Mouse (Mus musculus) intestine, postnatal 0 days (tissue): ENCODE measurements around the gene Pcnx3. TPM values are rescaled to one million over a fixed set of nuclear protein-coding genes. Genes with fewer than 3 reads are reported as not detected.

Source experiments
- ATAC-seq: fragments of 200-750 bp; cut with Nextera tagmentation; 2 replicates; pipeline ENCODE4 v1.8.0; 2017; ENCODE audit warnings: mild to moderate bottlenecking, moderate TSS enrichment, moderate library complexity
- H3K27ac ChIP-seq: fragments of 300-500 bp; sonication (generic); 2 replicates; pipeline ENCODE4 v1.5.1; 2014; ENCODE audit warnings: mild to moderate bottlenecking, low read depth, low read length, moderate library complexity
- H3K27me3 ChIP-seq: fragments of 300-500 bp; sonication (generic); replicated peaks from 2 replicates; pipeline ENCODE4 v1.6.1; 2014; ENCODE audit warnings: low read length, mixed read lengths; ENCODE audit not compliant: control insufficient read depth, insufficient read depth
- H3K36me3 ChIP-seq: fragments of 300-500 bp; sonication (generic); 2 replicates; pipeline ENCODE4 v1.6.1; 2014; ENCODE audit warnings: mild to moderate bottlenecking, moderate library complexity; ENCODE audit not compliant: control insufficient read depth, insufficient read depth
- H3K4me1 ChIP-seq: fragments of 300-500 bp; sonication (generic); replicated peaks from 2 replicates; pipeline ENCODE4 v1.6.1; 2014; ENCODE audit warnings: antibody characterized with exemption, low read length, mixed read lengths; ENCODE audit not compliant: control insufficient read depth, insufficient read depth
- H3K4me2 ChIP-seq: fragments of 300-500 bp; sonication (generic); replicated peaks from 2 replicates; pipeline ENCODE4 v1.6.1; 2014; ENCODE audit warnings: low read depth, mild to moderate bottlenecking, moderate library complexity
- H3K4me3 ChIP-seq: fragments of 300-500 bp; sonication (generic); 2 replicates; pipeline ENCODE4 v1.5.1; 2014; ENCODE audit warnings: low read depth, low read length
- H3K9ac ChIP-seq: fragments of 300-500 bp; sonication (generic); 2 replicates; pipeline ENCODE4 v1.6.1; 2014; ENCODE audit warnings: mild to moderate bottlenecking, low read depth, low read length
- H3K9me3 ChIP-seq: fragments of 300-500 bp; sonication (generic); 2 replicates; pipeline ENCODE4 v1.6.1; 2016; ENCODE audit warnings: mixed run types; ENCODE audit not compliant: control insufficient read depth
- CTCF ChIP-seq: sonication (generic); IDR thresholded peaks from 2 replicates; pipeline ENCODE4 v1.5.1; 2016; ENCODE audit warnings: low read depth, mild to moderate bottlenecking, control low read depth, antibody characterized with exemption, moderate library complexity
- WGBS: fragments of 180-500 bp; shearing (Covaris S2); extraction: QIAGEN DNeasy Blood & Tissue Kit; methylation state at CpG from one replicate; pipeline ENCODE4 v1.1.7; 2014; 5-methylcytosine and 5-hydroxymethylcytosine counted together
- polyA plus RNA-seq: library from polyadenylated mRNA; unstranded; fragments of >200 nt; fragmentation: Nextera tagmentation; extraction: Ambion mirVana; gene quantifications from 2 replicates; pipeline ENCODE4 v1.2.1, GENCODE M21; 2015

Gene Pcnx3
- polyA plus RNA-seq, 1 experiment from 2014 or later: 9.3 TPM

- no peak overlapping the region for H3K9ac ChIP-seq
- H3K4me3 ChIP-seq: no peak overlapping the region
- TF ChIP-seq CTCF: peak; percentile 21
- peak overlapping the region; percentile 22; the same call in 1 of the 2 replicates for H3K27ac ChIP-seq
- peak; percentile 45; the same call in 1 of the 2 replicates for ATAC-seq
- peak overlapping the region; percentile 27 for H3K4me2 ChIP-seq
- no peaks in the 10 kb centered on the region for H3K27me3 ChIP-seq
- H3K36me3 ChIP-seq: peaks cover 66% of the 10 kb centered on the region
- H3K4me1 ChIP-seq: no peaks in the 10 kb centered on the region
- 40% methylated on average over 10 of the region's 10 CpGs for WGBS
- no peaks in the 10 kb centered on the region for H3K9me3 ChIP-seq
These were observed 16.3 kb upstream of the Pcnx3 start for GRCm38 (mm10) chr19:5704801-5705571.

DNA sequence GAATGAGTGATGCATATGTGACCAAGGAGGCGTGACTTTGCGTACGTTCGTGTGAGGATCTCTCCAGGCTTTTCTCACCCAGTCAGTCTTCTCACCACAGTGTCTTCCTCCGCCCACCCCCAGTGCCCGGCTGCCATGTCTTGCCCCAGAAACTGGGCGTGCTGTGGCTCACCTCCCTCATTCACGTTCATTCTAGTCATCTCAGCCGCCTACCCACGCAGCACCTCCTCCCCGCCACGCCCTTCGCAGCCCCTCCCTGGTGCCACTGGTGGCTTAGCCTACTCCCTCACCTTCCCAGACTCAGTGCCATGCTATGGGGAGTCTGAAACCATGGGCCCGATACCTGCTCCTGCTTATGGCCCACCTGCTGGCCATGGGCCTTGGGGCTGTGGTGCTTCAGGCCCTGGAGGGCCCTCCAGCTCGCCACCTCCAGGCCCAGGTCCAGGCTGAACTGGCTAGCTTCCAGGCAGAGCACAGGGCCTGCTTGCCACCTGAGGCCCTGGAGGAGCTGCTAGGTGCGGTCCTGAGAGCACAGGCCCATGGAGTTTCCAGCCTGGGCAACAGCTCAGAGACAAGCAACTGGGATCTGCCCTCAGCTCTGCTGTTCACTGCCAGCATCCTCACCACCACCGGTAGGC is 15.6 kb upstream of the Pcnx3 start, which contains the start of gene Kcnk7:
TSS of gene Kcnk7 (plus strand) at position 205 of the 638 bp plus-strand sequence.
- peak; percentile 17; the same call in 1 of the 2 replicates for ATAC-seq
- H3K4me1 ChIP-seq: no peaks in the 10 kb centered on the region
- 59% methylated on average over 17 of the region's 17 CpGs for WGBS
- peaks cover 69% of the 10 kb centered on the region for H3K36me3 ChIP-seq
- no peak; the same call in 1 of the 2 replicates for TF ChIP-seq CTCF
- peak within 1 kb of the TSS; percentile 27 for H3K4me2 ChIP-seq
- no peak within 1 kb of the TSS for H3K9ac ChIP-seq
- H3K9me3 ChIP-seq: no peaks in the 10 kb centered on the region
- H3K27ac ChIP-seq: peak within 1 kb of the TSS; percentile 22; the same call in 1 of the 2 replicates
- no peaks in the 10 kb centered on the region for H3K27me3 ChIP-seq
- no peak within 1 kb of the TSS for H3K4me3 ChIP-seq

DNA sequence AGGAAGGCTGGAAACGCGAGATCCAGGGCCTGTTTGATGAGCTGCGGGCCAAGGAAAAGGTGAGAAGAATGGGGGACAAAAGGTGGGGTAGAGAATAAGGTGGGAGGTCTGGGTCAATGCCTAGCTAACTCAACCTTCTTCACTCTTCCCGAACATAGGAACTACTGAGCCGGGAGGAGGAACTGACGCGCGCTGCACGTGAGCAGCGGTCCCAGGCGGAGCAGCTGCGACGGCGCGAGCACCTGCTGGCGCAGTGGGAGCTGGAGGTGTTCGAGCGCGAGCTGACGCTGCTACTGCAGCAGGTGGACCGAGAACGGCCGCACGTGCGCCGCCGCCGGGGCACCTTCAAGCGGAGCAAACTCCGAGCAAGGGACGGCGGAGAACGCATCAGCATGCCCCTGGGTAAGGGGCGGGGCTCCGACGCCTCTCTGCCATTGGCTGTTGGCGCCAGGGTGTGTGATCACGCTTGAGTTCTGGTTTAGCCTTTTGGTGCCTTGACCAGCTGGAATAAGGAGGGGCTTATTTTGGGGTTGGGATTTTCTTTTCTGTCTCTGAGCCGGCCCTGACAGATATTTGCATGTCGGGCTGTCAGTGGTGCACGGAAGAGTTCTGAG is 7.2 kb upstream of the Pcnx3 start:
- H3K27ac ChIP-seq: no peak overlapping the region
- no peak overlapping the region for H3K9ac ChIP-seq
- WGBS: 40% methylated on average over 41 of the region's 41 CpGs
- peaks cover 8% of the 10 kb centered on the region for H3K4me1 ChIP-seq
- no peak for TF ChIP-seq CTCF
- H3K9me3 ChIP-seq: no peaks in the 10 kb centered on the region
- ATAC-seq: no peak
- no peak overlapping the region for H3K4me3 ChIP-seq
- H3K4me2 ChIP-seq: no peak overlapping the region
- peaks cover 85% of the 10 kb centered on the region for H3K36me3 ChIP-seq
- no peaks in the 10 kb centered on the region for H3K27me3 ChIP-seq

GRCm38 (mm10) chr19:5693801-5694200 is 5.1 kb upstream of the Pcnx3 start:
- TF ChIP-seq CTCF: no peak
- 82% methylated on average over 6 of the region's 6 CpGs for WGBS
- no peak overlapping the region for H3K27ac ChIP-seq
- H3K36me3 ChIP-seq: peaks cover 63% of the 10 kb centered on the region
- H3K9ac ChIP-seq: no peak overlapping the region
- peaks cover 9% of the 10 kb centered on the region for H3K4me1 ChIP-seq
- no peaks in the 10 kb centered on the region for H3K27me3 ChIP-seq
- H3K4me3 ChIP-seq: no peak overlapping the region
- no peak for ATAC-seq
- H3K9me3 ChIP-seq: no peaks in the 10 kb centered on the region
- peak overlapping the region; percentile 99; the same call in 1 of the 2 replicates for H3K4me2 ChIP-seq

DNA sequence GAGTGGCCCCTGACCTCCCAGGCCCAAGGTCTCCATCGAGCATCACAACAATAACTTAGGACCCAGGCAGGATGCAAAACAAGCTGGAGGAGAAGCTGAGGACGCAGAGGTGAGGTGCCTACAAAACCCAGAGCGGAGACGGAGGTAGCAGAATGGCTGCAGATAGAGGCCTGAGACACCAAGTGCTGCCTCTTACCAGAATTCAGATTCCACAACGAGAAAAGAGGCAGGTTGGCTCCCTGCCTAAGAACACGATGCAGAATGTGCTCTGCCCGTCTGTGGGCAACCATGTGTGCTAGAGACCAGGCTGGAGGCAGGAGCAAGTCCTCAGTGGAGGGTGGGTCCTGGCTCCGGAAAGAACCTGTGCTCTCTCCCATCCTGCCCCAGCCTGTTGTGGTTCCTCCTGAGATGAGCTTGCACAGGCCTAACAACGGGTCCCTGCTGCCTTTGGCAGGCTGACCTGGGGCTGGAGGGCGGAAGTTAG is 4.2 kb upstream of the Pcnx3 start:
- H3K27me3 ChIP-seq: no peaks in the 10 kb centered on the region
- TF ChIP-seq CTCF: no peak
- peaks cover 55% of the 10 kb centered on the region for H3K36me3 ChIP-seq
- no peak for ATAC-seq
- no peak overlapping the region for H3K9ac ChIP-seq
- H3K27ac ChIP-seq: peak overlapping the region; percentile 62
- WGBS: 62% methylated on average over 10 of the region's 10 CpGs
- H3K4me2 ChIP-seq: peak overlapping the region; percentile 99
- peak overlapping the region; percentile 9; the same call in 1 of the 2 replicates for H3K4me3 ChIP-seq
- peaks cover 9% of the 10 kb centered on the region for H3K4me1 ChIP-seq
- no peaks in the 10 kb centered on the region for H3K9me3 ChIP-seq
